Mouse (Mus musculus): ENCODE results near the gene Ppl.

The Ppl gene

GRCm38 (mm10) chr16:5123476-5123875 lies 8.7 kb downstream of the Ppl start:
- no peak for DNase-seq (ENCODE audit: low read depth, low spot score)

GRCm38 (mm10) chr16:5119845-5120244 lies 12.4 kb downstream of the Ppl start:
- DNase-seq (ENCODE audit: low read depth, low spot score): no peak

GRCm38 (mm10) chr16:5119385-5119784 lies 12.8 kb downstream of the Ppl start:
- no peak for DNase-seq (ENCODE audit: low read depth, low spot score)

- DNase-seq (ENCODE audit: low read depth, low spot score): peak; percentile 35
Observed at GRCm38 (mm10) chr16:5113582-5113981, 18.6 kb downstream of the Ppl start.

- DNase-seq (ENCODE audit: low read depth, low spot score): no peak
Observed at GRCm38 (mm10) chr16:5113002-5113550, 19.1 kb downstream of the Ppl start.

DNA sequence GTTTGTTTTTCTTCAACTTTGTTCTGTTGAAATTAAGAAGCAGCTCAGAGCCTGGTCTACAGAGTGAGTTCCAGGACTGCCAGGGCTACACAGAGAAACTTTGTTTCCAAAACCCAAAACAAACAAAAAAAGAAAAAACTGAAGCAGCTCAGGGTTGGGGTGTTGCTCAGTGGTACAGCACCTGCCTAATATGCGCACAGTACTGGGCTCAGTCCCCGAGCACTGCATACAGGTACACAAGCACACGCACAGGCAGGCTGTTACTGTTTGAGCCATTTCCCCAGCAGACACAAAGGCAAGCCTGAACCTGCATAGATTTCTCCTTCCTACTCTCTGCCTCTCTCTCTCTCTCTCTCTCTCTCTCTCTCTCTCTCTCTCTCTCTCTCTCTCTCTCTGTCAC lies 21.2 kb downstream of the Ppl start:
- no peak for DNase-seq (ENCODE audit: low read depth, low spot score)

DNA sequence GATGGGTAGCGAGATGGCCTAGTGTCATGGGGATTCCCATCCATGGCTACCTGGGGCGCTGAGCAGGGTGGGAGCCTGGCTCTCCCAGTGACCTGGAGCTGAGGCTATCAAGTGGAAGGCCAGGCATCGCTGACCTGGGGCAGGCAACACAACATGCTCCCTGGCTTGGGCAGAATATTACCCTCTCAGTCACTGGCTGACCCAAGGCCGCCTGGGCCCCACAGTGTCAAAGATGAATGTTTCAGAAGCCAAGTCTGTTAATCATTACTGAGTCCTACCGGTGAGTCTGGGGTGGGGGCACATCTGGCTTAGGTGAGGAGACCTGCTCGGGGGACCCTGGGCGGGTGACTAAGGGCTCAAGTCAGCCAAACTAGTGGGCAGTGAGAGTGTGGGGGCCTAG lies 22.3 kb downstream of the Ppl start:
- DNase-seq (ENCODE audit: low read depth, low spot score): no peak

DNA sequence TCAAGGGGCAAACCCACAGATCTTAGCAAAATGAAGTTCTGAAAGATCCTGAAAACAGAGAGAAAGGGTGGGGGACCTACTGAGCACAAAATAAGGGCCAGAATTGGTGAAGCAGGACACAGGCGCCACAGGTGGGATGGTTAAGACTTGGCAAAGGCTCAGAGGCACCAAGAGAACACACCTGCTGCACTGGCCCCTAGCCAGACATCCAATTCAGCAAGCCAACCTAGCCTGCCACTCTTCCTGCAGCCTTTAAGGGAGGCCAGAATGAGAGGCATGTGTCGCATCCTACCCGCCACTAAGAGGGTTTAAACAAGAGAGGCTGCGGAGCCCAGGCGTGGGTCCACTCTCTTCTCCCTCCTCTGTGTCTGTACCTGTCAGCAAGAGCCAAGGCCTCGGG lies 31.2 kb downstream of the Ppl start:
- no peak for DNase-seq (ENCODE audit: low read depth, low spot score)

GRCm38 (mm10) chr16:5096504-5096903 lies 35.7 kb downstream of the Ppl start:
- DNase-seq (ENCODE audit: low read depth, low spot score): no peak

DNA sequence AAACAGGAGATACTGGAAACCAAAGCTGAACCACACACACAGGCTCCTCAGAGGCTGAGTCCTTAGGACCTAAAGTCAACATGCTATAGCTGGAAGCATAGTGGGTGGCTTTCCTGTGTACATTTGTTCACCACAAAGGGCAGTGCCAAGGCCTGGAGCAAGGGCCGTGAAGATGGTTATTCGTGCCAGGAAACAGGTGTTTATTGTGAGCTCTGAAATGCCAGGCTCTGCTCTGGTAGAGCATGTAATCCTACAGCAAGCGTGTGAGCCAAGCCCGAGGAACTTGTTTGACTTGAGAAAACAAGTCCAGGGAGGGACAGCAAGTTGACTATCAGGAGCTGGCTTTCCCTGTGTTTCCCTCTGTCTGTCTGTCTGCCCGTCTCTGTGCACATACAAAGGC lies 38.9 kb downstream of the Ppl start:
- no peak for DNase-seq (ENCODE audit: low read depth, low spot score)

- no peak for DNase-seq (ENCODE audit: low read depth, low spot score)
Observed at GRCm38 (mm10) chr16:5089021-5089420, 43.2 kb downstream of the Ppl start.

- DNase-seq (ENCODE audit: low read depth, low spot score): no peak
Observed at GRCm38 (mm10) chr16:5086179-5086578, 46.0 kb downstream of the Ppl start.

DNA sequence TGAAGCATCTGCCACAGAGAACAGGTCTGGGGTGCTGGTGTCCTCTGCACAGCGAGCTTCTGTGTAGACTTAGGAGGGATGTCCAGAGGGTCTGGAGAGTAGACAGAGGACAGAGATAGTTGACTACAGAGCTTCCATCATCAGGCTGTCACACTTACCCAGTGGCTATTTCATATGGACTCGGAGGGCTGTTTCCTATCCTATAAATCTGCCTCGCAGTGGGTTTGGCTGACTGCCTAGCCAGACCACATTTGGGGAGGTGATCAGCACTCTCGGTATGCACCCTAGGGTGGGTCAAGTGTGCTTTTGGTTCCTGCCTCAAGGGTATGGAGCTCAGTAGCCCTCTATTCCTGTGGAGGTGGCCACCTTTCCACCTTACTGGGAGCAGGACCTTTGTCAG lies 47.0 kb downstream of the Ppl start:
- no peak for DNase-seq (ENCODE audit: low read depth, low spot score)

- DNase-seq (ENCODE audit: low read depth, low spot score): no peak
Observed at GRCm38 (mm10) chr16:5074341-5074740, 57.9 kb downstream of the Ppl start.

GRCm38 (mm10) chr16:5071974-5072373 lies 60.2 kb downstream of the Ppl start:
- DNase-seq (ENCODE audit: low read depth, low spot score): no peak

GRCm38 (mm10) chr16:5070321-5070720 lies 61.9 kb downstream of the Ppl start:
- no peak for DNase-seq (ENCODE audit: low read depth, low spot score)

DNA sequence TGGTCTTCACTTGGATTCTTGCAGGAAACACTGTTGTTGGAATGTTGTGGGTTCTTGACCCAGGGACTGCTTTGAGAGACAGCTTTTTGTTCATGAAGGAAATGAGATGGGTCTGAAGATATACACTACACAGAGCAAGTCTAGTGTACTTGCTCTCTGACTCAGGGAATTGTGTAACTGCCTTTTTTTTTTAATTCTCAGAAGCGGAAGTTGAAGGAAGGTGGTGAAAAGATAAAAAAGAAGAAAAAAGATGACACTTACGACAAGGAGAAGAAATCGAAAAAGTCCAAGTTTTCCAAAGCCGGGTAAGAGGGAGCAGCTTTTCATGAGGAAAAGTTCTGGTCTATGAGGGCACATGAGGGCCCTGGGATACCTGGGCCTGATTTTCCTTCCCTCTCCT lies 68.7 kb downstream of the Ppl start:
- DNase-seq (ENCODE audit: low read depth, low spot score): no peak

DNA sequence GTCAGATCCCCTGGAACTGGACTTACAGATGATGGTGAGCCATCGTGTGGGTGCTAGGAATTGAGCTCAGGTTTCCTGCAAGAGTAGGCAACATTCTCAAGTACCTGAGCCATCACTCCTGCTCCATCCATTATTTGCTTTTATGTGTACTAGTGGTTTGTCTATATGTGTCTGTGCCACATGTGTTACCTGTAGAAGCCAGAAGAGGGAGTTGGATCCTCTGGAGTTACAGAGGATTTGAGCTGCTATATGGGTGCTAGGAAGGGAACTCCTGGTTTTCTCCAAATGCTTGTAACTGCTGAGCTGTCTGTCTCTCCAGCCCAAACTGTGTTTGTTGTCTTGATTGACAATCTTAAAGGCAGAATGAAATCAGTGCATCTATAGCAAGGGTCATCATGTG lies 74.1 kb downstream of the Ppl start:
- DNase-seq (ENCODE audit: low read depth, low spot score): peak; percentile 56

- peak; percentile 54 for DNase-seq (ENCODE audit: low read depth, low spot score)
Observed at GRCm38 (mm10) chr16:5050251-5051110, 81.7 kb downstream of the Ppl start.

DNA sequence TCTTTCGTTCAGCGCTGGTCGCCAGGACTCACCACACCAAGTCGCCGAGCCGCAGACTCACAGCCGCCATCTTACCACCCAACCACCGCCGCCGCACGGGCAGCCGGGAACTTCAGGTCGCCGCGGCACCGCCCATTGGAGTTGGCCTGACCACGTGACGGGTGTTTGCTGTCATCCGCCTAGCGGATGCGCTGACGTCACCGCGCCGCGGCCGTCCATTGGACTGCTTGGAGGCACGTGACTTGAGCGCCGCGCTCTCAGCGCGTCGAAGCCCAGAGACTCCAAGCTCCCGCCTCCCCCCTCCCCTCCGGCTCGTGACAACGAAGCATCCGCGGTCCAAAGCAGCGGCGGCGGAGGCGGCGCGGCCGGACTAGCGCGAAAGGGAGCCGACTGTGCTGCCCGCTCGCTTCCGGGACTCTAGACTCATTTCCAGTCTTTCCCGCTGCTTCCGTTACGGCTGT lies 82.4 kb downstream of the Ppl start, which contains the start of the genes Glyr1 and Ubn1:
Gene Glyr1 (minus strand): TSS at position 90 of the 461 bp plus-strand sequence.
Gene Ubn1 (plus strand): TSS at position 284 of the 461 bp plus-strand sequence.
- DNase-seq (ENCODE audit: low read depth, low spot score): peak; percentile 99

DNA sequence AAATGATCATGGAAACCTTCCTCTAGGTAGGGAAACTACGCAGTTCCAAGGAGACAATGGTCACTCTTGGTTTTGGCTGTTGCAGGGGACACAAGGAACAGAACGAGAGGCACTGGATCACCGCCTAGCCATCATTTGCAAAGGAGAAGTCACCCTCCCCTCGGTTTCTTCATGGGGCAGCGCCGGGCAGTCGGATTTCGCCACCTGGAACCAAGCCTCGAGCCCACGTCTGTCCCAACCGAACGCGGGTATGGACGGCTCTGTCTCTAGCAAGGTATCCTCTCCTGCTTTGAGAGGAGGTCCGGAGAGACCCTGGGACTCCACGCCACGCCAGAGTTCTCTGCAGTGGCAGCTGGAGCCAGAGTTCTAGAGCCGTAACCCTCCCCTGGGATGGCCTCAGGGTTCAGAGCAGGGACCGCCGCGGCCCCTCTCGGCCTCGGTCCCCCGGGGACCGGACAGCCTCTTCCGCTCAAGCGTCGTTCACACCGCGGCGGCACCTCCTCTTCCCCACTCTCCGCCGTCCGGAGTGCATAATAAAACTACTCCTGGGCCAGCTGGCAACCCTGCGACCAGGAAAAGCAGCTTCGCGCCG lies 82.9 kb downstream of the Ppl start:
- DNase-seq (ENCODE audit: low read depth, low spot score): peak; percentile 4

DNA sequence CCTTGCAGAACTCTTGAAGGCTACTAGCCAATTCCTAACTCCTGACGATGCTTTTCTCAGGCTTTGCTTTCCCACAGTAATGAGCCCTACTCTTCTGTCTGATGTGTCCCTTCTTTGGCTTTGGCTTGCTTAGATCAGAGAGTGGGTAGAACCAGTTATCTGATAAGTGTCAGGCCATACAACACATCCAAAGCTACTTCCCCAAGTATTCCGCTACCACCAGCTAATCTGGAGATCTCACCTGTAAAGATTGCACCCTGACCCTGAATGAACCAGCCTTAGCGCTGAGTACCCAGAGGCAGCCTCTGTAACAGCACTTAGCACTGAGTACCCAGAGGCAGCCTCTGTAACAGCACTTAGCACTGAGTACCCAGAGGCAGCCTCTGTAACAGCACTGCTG lies 86.9 kb downstream of the Ppl start:
- no peak for DNase-seq (ENCODE audit: low read depth, low spot score)

Data from ES-CJ7 (cell line).